Mouse (Mus musculus): ENCODE results near the gene Htra1.

The Htra1 gene

DNA sequence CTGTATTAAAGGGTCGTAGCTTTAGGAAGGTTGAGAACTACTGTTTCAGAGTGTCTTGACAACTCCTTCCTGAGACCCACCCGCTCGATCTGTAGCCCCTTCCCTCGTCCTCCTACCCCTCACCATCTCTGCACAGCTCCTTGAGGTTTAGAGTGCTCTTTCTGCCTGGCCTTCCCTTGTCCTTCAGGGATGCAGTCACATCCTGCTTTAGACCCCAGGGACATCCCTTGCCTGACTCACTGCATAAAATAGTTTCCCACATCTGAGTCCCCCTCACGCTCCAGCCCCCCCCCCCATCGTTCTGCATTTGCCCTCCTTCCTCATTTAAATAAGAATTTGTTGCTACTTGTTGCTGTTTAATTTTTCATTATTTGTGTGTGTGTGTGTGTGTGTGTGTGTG lies 31.0 kb downstream of the Htra1 start:
- no peak for DNase-seq (ENCODE audit: low read depth, low spot score)

DNA sequence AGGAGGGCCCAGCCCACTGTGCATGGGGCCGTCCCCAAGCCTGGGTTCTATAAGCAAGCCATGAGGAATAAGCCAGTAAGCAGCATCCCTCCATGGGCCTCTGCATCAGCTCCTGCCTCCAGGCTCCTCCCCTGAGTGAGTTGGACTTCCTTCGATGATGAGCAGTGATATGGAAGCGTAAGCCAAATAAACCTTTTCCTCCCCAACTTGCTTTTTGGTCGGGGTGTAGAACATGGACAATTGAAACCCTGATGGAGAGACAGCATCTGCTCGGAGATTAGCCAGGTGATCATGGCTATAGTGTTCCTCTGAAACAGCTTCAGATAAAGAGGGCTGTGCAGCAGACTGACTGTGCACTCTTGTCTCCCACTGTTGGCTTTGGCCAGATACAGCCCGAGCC lies 32.0 kb downstream of the Htra1 start:
- no peak for DNase-seq (ENCODE audit: low read depth, low spot score)

- no peak for DNase-seq (ENCODE audit: low read depth, low spot score)
Observed at GRCm38 (mm10) chr7:130968537-130968936, 32.6 kb downstream of the Htra1 start.

DNA sequence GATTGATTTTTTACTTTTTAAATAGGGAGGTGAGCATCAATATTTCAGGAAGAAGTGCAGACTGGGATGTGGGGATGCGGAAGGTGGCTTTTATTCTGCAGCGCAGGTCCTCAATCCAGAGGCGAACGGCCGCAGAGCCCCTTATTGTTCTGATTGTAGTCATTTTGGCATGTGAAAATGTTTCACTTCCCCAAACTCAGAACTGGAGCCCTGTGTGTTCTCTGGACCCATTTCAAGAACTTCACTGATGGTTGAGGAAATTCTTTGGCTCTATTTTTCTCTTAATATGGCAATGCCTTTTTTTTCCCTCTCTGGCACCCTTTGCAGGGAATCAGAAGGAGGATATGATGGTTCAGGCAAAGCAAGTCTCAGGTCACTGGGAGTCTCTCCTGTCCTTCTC lies 33.2 kb downstream of the Htra1 start:
- no peak for DNase-seq (ENCODE audit: low read depth, low spot score)

- DNase-seq (ENCODE audit: low read depth, low spot score): no peak
Observed at GRCm38 (mm10) chr7:130969507-130969906, 33.6 kb downstream of the Htra1 start.

GRCm38 (mm10) chr7:130972767-130973166 lies 36.9 kb downstream of the Htra1 start:
- DNase-seq (ENCODE audit: low read depth, low spot score): no peak

DNA sequence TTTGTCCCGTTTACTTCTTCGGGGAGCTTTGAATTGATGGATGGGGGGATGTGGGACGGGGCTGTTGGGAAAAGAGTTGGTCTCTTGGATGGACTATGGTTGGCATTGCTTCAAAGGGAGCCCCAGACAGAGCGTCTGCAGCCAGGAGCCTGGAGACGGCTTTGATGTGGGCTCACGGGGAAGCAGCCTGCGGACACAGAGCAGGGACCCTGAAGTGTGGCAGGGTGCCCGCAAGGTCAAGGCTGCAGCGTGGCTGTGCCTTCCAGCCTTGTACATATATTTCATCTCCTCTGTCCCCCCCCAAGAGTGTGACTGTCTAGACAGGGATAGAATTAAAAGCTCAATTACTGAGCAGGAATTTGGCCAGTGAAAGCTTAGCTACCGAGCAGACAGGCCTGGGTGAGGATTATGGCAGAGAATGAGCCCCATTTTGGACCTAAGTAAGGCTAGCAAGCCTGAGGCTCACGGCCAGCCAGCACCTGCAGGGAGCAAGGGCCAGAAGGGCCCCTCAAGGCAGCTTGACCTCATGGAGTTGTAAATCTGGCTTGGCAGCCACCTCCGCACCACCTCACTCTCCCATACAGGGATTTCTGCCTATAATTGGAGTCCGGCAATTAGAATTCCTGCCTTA lies 40.5 kb downstream of the Htra1 start:
- no peak for DNase-seq (ENCODE audit: low read depth, low spot score)

GRCm38 (mm10) chr7:130977794-130978521 lies 42.0 kb downstream of the Htra1 start:
- DNase-seq (ENCODE audit: low read depth, low spot score): no peak

GRCm38 (mm10) chr7:130978545-130978944 lies 42.6 kb downstream of the Htra1 start:
- no peak for DNase-seq (ENCODE audit: low read depth, low spot score)

GRCm38 (mm10) chr7:130980130-130980529 lies 44.2 kb downstream of the Htra1 start:
- no peak for DNase-seq (ENCODE audit: low read depth, low spot score)

DNA sequence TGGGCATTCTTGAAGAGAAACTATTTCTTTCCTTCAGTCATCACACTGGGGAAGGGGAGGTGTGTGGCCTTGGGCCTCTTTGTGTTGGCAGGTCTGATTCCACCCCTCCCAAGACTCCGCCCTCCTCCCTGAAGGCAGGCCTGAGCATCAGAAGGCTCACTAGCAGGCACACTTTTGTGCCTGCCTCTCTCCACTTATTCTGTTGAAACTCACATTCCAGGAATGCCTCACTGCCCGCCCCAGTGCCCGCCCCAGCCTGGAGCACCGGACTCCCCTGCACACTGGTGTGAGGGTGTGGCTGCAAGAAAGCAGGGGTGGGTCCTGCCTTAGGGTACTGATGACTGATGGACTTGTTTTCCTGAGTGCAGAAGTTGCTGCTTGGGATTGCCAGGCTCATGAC lies 46.5 kb downstream of the Htra1 start:
- DNase-seq (ENCODE audit: low read depth, low spot score): no peak

GRCm38 (mm10) chr7:130982881-130983280 lies 47.0 kb downstream of the Htra1 start:
- no peak for DNase-seq (ENCODE audit: low read depth, low spot score)

GRCm38 (mm10) chr7:130984294-130984693 lies 48.4 kb downstream of the Htra1 start:
- no peak for DNase-seq (ENCODE audit: low read depth, low spot score)

DNA sequence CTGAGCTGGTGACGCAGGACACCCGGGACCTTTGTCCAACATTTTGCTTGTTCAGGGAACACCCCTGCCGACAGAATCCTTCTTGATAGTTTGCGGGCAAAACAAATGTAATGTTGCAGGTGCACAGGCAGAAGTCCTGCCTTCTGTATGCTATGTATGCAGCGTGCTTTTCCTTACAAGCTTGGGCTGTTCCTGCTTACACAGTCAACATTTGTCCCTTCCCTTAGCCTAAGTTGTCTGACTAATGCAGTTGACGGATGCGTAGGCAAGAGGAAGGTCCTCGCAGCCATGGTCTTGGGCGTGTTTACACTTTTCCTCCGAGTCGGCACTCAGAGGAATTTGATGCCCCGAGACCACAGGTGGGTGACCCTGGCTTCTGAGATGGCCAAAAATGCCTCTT lies 49.3 kb downstream of the Htra1 start:
- DNase-seq (ENCODE audit: low read depth, low spot score): no peak

DNA sequence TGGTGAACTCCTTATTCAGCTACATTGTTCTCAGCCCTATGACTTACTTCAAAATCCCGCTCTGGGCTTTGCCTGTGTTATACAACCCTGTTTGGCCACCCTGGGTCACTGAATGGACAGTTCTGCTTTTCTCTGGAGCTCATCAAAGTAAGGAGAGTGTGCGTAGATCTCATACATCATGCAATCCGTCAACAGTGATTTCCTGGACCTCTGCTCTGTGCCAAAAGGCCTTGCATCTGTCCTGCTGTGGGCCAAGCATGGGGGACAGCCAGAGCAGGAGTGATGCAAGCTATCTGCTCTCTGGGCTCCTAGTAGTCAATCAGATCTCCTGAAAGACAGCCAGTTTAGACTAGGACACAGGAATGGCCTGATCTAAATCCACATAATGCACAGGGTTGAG lies 49.8 kb downstream of the Htra1 start:
- DNase-seq (ENCODE audit: low read depth, low spot score): no peak

DNA sequence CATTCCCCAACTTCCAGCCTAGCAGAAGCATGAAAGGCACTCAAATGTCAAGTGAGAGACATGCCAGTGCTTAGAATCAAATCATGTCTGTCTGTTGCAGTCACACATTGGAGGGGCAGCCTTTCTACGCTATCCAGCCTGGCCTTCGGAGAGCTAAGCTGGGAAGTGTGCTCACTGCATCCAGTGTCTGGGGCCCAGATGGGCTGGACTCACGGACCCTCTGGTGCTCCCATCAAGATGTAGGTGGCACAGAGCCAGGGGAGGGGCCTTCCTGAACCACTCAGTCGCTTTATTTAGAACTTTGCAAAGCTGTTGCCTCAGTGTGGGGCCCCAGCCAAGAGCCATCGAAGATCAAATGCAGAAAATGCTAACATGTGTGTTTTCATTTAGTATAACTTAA lies 52.2 kb downstream of the Htra1 start:
- DNase-seq (ENCODE audit: low read depth, low spot score): no peak

DNA sequence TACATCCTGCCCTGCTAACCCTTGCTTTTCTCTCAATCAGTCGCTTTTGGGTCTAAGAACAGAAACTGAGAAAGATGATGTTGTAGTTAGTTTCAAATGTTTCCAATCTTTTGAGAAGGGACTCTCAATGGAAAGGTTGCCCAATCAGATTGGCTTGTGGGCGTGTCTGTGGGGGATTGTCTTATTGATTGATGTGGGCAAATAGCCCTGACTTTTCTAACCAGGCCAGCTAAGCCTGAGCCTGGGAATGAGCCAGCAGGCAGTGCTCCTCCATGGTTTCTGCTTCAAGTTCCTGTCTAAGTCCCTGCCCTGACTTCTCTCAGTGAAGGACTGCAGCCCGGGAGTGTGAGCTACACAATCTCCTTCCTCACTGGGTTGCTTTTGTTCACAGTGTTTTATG lies 53.5 kb downstream of the Htra1 start:
- DNase-seq (ENCODE audit: low read depth, low spot score): no peak

DNA sequence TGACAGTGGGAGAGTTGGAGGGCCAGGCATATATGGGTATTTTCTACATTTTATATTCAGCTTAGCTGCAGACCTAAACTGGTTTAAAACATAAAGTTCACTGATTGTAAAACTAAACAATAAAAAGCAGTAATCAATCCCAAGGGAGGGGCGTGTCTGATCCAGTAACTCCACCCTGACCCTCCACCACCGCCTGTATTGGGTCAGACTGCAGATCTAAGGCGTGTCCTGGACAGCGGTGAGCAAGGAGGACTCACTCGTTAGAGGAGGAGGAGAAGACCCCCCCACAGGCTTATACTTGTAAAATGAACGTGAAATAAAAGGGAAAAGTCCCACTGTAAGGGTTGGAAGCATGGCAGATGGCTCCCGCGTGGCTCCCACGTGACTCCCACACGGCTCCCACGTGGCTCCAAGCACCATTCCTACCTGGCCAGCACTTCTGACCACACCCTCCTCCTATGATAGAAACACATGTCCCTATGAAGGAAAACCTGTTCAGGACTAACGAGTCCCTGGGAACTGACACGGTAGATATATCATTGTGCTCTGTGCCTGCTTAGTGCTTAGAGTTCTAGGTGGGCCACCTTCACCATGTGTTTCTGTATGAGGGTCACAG lies 55.4 kb downstream of the Htra1 start:
- no peak for DNase-seq (ENCODE audit: low read depth, low spot score)

GRCm38 (mm10) chr7:130993907-130994306 lies 58.0 kb downstream of the Htra1 start:
- DNase-seq (ENCODE audit: low read depth, low spot score): no peak

GRCm38 (mm10) chr7:131001976-131002726 lies 66.2 kb downstream of the Htra1 start:
- DNase-seq (ENCODE audit: low read depth, low spot score): no peak

- no peak for DNase-seq (ENCODE audit: low read depth, low spot score)
Observed at GRCm38 (mm10) chr7:131004071-131004470, 68.2 kb downstream of the Htra1 start.

DNA sequence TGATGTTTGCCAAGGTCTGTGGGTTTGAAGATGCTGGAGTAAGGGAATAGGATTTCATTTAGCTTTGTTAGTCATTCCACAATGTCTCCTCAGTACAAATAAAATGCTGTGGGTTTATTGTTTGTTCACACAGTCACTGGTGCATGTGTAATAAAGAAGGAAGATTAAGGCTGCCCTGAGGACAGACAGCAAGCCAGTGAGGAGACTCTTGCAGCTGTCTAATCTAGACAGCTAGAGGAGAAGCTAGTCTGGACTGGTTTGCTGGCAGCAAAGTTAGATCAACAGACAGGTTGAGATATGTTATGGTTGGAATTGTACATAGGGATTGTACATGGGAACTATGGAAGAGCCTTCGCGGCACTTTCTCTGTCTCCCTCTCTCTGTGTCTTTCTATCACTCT lies 71.3 kb downstream of the Htra1 start:
- DNase-seq (ENCODE audit: low read depth, low spot score): no peak

Data from brain, embryonic 18.5 days (tissue).